Mouse (Mus musculus) MEL (cell line): ENCODE measurements at regions not wholly inside any gene's neighbourhood (a gene's known extent, or its start where the extent isn't known, plus 50 kb on each side); places are given as distances from the start of the nearest gene placed in this dataset.

Experiments
- DNase-seq: peaks from one replicate; pipeline ENCODE4 v3.0.0; 2011; ENCODE audit warnings: low read depth, low spot score
- H3K27ac ChIP-seq: 2 replicates; pipeline ENCODE4 v1.5.1; 2012; ENCODE audit warnings: low read depth, mild to moderate bottlenecking, control low read depth, low read length, moderate library complexity; ENCODE audit not compliant: control insufficient read depth
- H3K27me3 ChIP-seq, 2 experiments: fragments of 150-350 bp in 1 of 2; sonication (generic) in 1 of 2; 2 replicates each; pipeline ENCODE4 v1.6.1; 2012; ENCODE audit warnings: low read length in 2 of 2, mild to moderate bottlenecking in 2 of 2, improper control_type of control experiment in 1 of 2, moderate library complexity in 1 of 2; ENCODE audit not compliant: insufficient read depth in 2 of 2, control insufficient read depth in 1 of 2
- H3K36me3 ChIP-seq, 2 experiments: 2 replicates each; pipeline ENCODE4 v1.6.1; 2012 to 2014; ENCODE audit warnings: low read length in 2 of 2, improper control_type of control experiment in 1 of 2, inconsistent platforms in 1 of 2, mild to moderate bottlenecking in 1 of 2; ENCODE audit not compliant: insufficient read depth in 2 of 2, control insufficient read depth in 1 of 2
- H3K4me1 ChIP-seq, 2 experiments: fragments of 150-350 bp in 1 of 2; sonication (generic) in 1 of 2; 2 replicates each; pipeline ENCODE4 v1.6.1; 2012; ENCODE audit warnings: low read length in 2 of 2, improper control_type of control experiment in 1 of 2, mild to moderate bottlenecking in 1 of 2; ENCODE audit not compliant: insufficient read depth in 2 of 2, control insufficient read depth in 1 of 2
- H3K4me3 ChIP-seq, 2 experiments: fragments of 150-350 bp in 1 of 2; sonication (generic) in 1 of 2; 2 replicates each; pipeline ENCODE4 v1.5.1; 2012; ENCODE audit warnings: low read depth in 2 of 2, low read length in 2 of 2, mild to moderate bottlenecking in 2 of 2, moderate library complexity in 2 of 2, control low read depth in 1 of 2, improper control_type of control experiment in 1 of 2; ENCODE audit not compliant: control insufficient read depth in 1 of 2, insufficient read depth in 1 of 2
- H3K79me2 ChIP-seq: 2 replicates; pipeline ENCODE4 v1.6.1; 2012; ENCODE audit warnings: mild to moderate bottlenecking, low read length, moderate library complexity; ENCODE audit not compliant: control insufficient read depth, poor library complexity, insufficient read depth
- H3K9ac ChIP-seq: 2 replicates; pipeline ENCODE4 v1.6.1; 2012; ENCODE audit warnings: low read depth, mild to moderate bottlenecking, control low read depth, low read length, moderate library complexity; ENCODE audit not compliant: control insufficient read depth, poor library complexity, severe bottlenecking
- H3K9me3 ChIP-seq: fragments of 150-350 bp; sonication (generic); replicated peaks from 2 replicates; pipeline ENCODE4 v1.6.1; 2012; ENCODE audit warnings: mild to moderate bottlenecking, low read length, improper control_type of control experiment, moderate library complexity; ENCODE audit not compliant: insufficient read depth
- CHD1 ChIP-seq: IDR thresholded peaks from 2 replicates; pipeline ENCODE4 v1.6.1; 2012; ENCODE audit warnings: low read depth, mild to moderate bottlenecking, inconsistent platforms, low read length, improper control_type of control experiment
- CHD2 ChIP-seq: IDR thresholded peaks from 2 replicates; pipeline ENCODE4 v1.6.1; 2011; ENCODE audit warnings: low read length, improper control_type of control experiment
- E2F4 ChIP-seq: IDR thresholded peaks from 2 replicates; pipeline ENCODE4 v1.6.1; 2011; ENCODE audit warnings: low read depth, low read length, improper control_type of control experiment, borderline replicate concordance
- EP300 ChIP-seq, 2 experiments: IDR thresholded peaks; 2 replicates each; pipeline ENCODE4 v1.6.1; 2011; ENCODE audit warnings: improper control_type of control experiment in 2 of 2, low read length in 2 of 2, low read depth in 1 of 2, mild to moderate bottlenecking in 1 of 2
- ETS1 ChIP-seq: IDR thresholded peaks from 2 replicates; pipeline ENCODE4 v1.6.1; 2012; ENCODE audit warnings: low read depth, mild to moderate bottlenecking, inconsistent platforms, low read length, improper control_type of control experiment, moderate library complexity
- MYB ChIP-seq: IDR thresholded peaks from 2 replicates; pipeline ENCODE4 v1.6.1; 2011; ENCODE audit warnings: mild to moderate bottlenecking, low read depth, low read length, improper control_type of control experiment
- MYC ChIP-seq: IDR thresholded peaks from 2 replicates; pipeline ENCODE4 v1.6.1; 2011; ENCODE audit warnings: low read depth, mild to moderate bottlenecking, low read length, improper control_type of control experiment, moderate library complexity
- NRF1 ChIP-seq: IDR thresholded peaks from 2 replicates; pipeline ENCODE4 v1.6.1; 2014; ENCODE audit warnings: low read depth, mild to moderate bottlenecking, inconsistent platforms, low read length, improper control_type of control experiment, moderate library complexity; ENCODE audit not compliant: poor library complexity, insufficient read depth, severe bottlenecking
- POLR2A ChIP-seq, 2 experiments: IDR thresholded peaks; 2 replicates each; pipeline ENCODE4 v1.6.1; 2011 to 2012; ENCODE audit warnings: low read length in 2 of 2, mild to moderate bottlenecking in 2 of 2, control low read depth in 1 of 2, improper control_type of control experiment in 1 of 2, low read depth in 1 of 2, moderate library complexity in 1 of 2; ENCODE audit not compliant: control insufficient read depth in 1 of 2, insufficient read depth in 1 of 2, poor library complexity in 1 of 2
- POLR2AphosphoS2 ChIP-seq: IDR thresholded peaks from 2 replicates; pipeline ENCODE4 v1.6.1; 2011; ENCODE audit warnings: low read length, improper control_type of control experiment
- RAD21 ChIP-seq: IDR thresholded peaks from 2 replicates; pipeline ENCODE4 v1.6.1; 2011; ENCODE audit warnings: mild to moderate bottlenecking, low read depth, low read length, improper control_type of control experiment
- TAL1 ChIP-seq: IDR thresholded peaks from 2 replicates; pipeline ENCODE4 v1.6.1; 2012; ENCODE audit warnings: mild to moderate bottlenecking, inconsistent platforms, low read length, moderate library complexity, mixed read lengths
- UBTF ChIP-seq: IDR thresholded peaks from 2 replicates; pipeline ENCODE4 v1.6.1; 2012; ENCODE audit warnings: low read depth, mild to moderate bottlenecking, inconsistent platforms, low read length, improper control_type of control experiment, moderate library complexity, borderline replicate concordance; ENCODE audit not compliant: insufficient read depth
- USF1 ChIP-seq: IDR thresholded peaks from 2 replicates; pipeline ENCODE4 v1.6.1; 2014; ENCODE audit warnings: low read depth, mild to moderate bottlenecking, inconsistent platforms, low read length, improper control_type of control experiment, moderate library complexity
- USF2 ChIP-seq, 2 experiments: IDR thresholded peaks; 2 replicates each; pipeline ENCODE4 v1.6.1; 2011 to 2012; ENCODE audit warnings: improper control_type of control experiment in 2 of 2, low read length in 2 of 2, borderline replicate concordance in 1 of 2, inconsistent platforms in 1 of 2, low read depth in 1 of 2, mild to moderate bottlenecking in 1 of 2; ENCODE audit not compliant: insufficient read depth in 1 of 2
- ZKSCAN1 ChIP-seq: IDR thresholded peaks from 2 replicates; pipeline ENCODE4 v1.6.1; 2012; ENCODE audit warnings: low read depth, mild to moderate bottlenecking, inconsistent platforms, low read length, improper control_type of control experiment, moderate library complexity
- ZMIZ1 ChIP-seq: IDR thresholded peaks from 2 replicates; pipeline ENCODE4 v1.6.1; 2012; ENCODE audit warnings: low read depth, mild to moderate bottlenecking, inconsistent platforms, low read length, improper control_type of control experiment, moderate library complexity

DNA sequence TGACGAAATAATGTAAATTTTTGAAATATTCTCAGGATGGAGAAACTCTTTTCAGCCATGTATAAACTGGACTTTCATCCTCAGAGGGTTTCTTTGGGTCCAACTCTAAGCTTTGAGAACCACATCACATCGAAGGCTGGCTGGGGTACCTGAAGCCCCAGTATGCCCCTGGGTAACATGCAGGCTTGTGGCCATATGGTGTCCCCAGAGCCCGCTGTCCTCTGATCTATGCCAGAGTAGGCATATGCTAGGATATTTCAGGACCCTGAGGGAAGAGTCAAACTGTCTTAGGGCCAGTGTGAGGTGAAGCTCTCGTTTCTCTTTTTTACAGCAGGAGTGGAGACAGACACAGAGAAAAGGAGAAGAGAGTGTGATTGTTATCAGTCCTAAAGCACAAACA lies 289.6 kb upstream of the Rnf219 start:
- H3K27me3 ChIP-seq: no peaks in the 10 kb centered on the region
- H3K36me3 ChIP-seq: no peaks in the 10 kb centered on the region
- H3K4me3 ChIP-seq: no peak overlapping the region
- no peak for DNase-seq
- H3K4me1 ChIP-seq: no peaks in the 10 kb centered on the region
- TF ChIP-seq USF2 (IDR thresholded peaks at IDR 0.05; ENCODE audit: borderline replicate concordance in 1 of 2, insufficient read depth in 1 of 2, low read depth in 1 of 2, low read length in 2 of 2): no peak
- TF ChIP-seq ZMIZ1: no peak
- TF ChIP-seq CHD1: no peak
- TF ChIP-seq MYB: no peak
- TF ChIP-seq MYC: no peak
- TF ChIP-seq POLR2A (IDR thresholded peaks at IDR 0.05; ENCODE audit: control insufficient read depth in 1 of 2, insufficient read depth in 1 of 2, low read depth in 1 of 2, low read length in 2 of 2, poor library complexity in 1 of 2): no peak
- no peak for TF ChIP-seq POLR2AphosphoS2
- TF ChIP-seq ZKSCAN1: no peak
- TF ChIP-seq E2F4: no peak
- TF ChIP-seq CHD2: no peak
- H3K27ac ChIP-seq: no peak overlapping the region
- no peaks in the 10 kb centered on the region for H3K79me2 ChIP-seq
- no peak overlapping the region for H3K9ac ChIP-seq
- no peaks in the 10 kb centered on the region for H3K9me3 ChIP-seq

DNA sequence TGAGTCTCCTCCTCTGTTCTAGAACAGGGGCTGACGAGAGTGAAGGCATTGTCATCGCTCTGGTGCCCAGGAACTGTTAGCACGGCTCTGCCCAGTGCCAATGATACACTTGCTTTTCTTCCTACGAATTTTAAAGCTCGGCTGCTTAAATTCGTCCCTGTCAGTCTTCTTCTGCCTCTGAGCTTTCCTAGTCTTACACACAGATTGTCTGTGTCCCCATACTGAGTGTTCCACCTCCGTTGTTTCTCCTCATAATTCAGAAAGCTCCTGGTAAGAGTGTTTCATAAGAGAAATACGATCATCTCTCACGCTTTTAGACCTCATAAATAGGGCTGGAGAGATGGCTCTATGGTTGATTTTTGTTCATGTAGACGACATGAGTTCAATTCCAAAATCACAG lies 282.9 kb upstream of the Rnf219 start:
- Histone ChIP-seq H3K79me2 (no peaks in the 10 kb centered on the region), H3K36me3 (no peaks in the 10 kb centered on the region), H3K4me3 (no peak overlapping the region), H3K4me1 (no peaks in the 10 kb centered on the region), H3K27ac (no peak overlapping the region), H3K9ac (no peak overlapping the region), H3K9me3 (no peaks in the 10 kb centered on the region), H3K27me3 (no peaks in the 10 kb centered on the region)
- TF ChIP-seq USF1 (no peak), TAL1 (no peak), EP300 (IDR thresholded peaks at IDR 0.05; ENCODE audit: low read depth in 1 of 2, low read length in 2 of 2) (no peak), UBTF (no peak)
- DNase-seq: no peak

DNA sequence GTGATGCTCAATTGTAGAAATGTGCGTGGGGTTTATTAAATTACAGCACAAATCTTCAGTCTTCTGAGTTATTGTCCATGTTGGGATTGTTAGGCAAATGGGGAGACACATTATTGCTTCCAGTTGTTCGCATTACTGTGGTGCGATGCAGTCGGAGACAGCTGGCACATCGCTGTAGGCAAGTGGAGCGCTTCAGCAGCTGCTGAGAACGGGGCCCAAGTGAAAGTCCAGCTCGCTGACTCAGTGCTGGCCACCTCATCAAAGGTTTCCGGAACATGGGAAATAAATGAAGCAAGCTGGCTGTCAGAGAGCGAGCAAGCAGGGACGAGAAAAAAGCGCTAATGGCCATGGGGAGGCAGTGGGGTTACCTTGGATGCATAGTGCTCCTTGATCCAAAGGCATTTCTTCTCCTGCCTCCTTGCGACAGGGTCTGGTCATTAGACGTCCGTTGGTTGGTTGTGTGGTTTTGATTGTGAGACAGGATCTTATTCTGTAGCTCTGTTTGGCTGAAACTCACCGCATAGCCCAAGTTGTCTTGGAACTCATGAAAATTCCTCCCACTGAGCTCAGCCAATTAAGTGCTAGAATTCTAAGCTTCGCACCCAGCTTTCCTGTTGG lies 274.0 kb upstream of the Rnf219 start:
- no peak for DNase-seq
- no peak overlapping the region for H3K4me3 ChIP-seq
- H3K4me1 ChIP-seq: no peaks in the 10 kb centered on the region
- H3K27ac ChIP-seq: no peak overlapping the region
- no peaks in the 10 kb centered on the region for H3K36me3 ChIP-seq
- H3K79me2 ChIP-seq: no peaks in the 10 kb centered on the region
- no peak overlapping the region for H3K9ac ChIP-seq
- H3K9me3 ChIP-seq: no peaks in the 10 kb centered on the region
- TF ChIP-seq NRF1: no peak
- TF ChIP-seq RAD21: no peak
- no peak for TF ChIP-seq ETS1
- TF ChIP-seq, all 39 proteins: peak for 0
- no peaks in the 10 kb centered on the region for H3K27me3 ChIP-seq
